Mouse (Mus musculus) layer of hippocampus, adult 2 months (tissue): ENCODE measurements around the gene Nexn. TPM values are rescaled to one million over a fixed set of nuclear protein-coding genes. Genes with fewer than 3 reads are reported as not detected.

Experiments used
- DNase-seq, 2 experiments: peaks; one replicate each; pipeline ENCODE4 v3.0.0; 2022; ENCODE audit warnings: low spot score in 2 of 2
- H3K27ac ChIP-seq: fragments of 200-600 bp; 2 replicates; pipeline ENCODE4 v1.8.1; 2022
- H3K4me3 ChIP-seq: fragments of 200-600 bp; 2 replicates; pipeline ENCODE4 v1.8.1; 2022; ENCODE audit warnings: mild to moderate bottlenecking
- CTCF ChIP-seq: fragments of 200-600 bp; conservative IDR thresholded peaks from 2 replicates; pipeline ENCODE4 v1.8.1; 2022; ENCODE audit warnings: antibody characterized with exemption, mild to moderate bottlenecking, moderate library complexity
- total RNA-seq, 2 experiments: library from RNA; stranded (reverse); gene quantifications; 2 replicates each; pipeline ENCODE4 v1.2.3; 2021

The Nexn gene
- total RNA-seq, 2 experiments from 2014 or later: 0.95 to 1.8 TPM

DNA sequence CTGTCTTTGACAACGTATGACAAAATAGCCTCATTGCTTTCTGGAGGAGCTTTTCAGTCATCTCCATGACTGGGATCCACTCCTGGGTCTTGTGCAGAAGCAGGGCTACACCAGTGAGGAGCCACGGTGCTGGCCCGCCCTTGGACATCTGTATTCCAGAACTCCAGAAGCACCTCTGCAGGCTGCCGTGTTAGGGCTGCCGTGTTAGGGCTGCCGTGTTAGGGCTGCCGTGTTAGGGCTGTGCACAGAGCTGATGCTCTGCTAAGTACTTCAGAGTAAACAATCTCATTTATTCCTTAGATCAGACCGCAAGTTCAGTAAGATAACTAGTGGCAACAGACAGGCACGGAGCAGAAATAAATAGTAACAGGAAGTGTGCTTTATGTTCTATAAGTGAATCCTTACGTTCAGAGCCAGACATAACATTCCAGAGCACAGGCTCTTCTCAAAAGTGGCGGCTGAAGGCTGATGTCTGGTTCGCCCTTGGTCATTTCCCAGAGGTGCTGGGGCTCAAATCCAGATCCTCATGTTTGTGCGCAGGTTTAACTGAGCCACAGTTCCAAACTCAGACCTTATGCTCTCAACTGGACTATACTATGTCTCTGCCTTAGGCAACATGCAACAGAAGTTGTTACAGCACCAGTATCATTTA lies 27.5 kb upstream of the Nexn start:
- no peak overlapping the region for H3K27ac ChIP-seq
- H3K4me3 ChIP-seq: no peak overlapping the region
- no peak for TF ChIP-seq CTCF
- DNase-seq: no peak

DNA sequence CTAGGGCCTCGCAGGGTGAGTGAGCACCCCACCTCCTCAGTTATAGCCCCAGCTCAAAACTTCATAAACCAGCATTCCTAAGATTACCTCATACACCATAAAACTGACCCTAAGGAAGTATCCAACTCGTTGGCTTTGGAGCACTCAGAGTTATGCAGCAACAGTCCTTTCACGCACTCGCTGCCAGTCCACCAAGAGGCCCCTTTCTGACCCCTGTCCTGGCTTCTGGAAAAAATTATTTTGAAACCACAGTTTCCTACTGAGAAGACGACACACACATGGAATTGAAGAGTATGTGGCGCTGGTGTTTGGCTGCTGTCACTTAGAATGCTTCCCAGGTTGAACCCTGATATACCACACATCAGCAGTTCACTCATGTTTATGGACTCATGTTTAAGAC lies 25.7 kb upstream of the Nexn start:
- no peak for DNase-seq
- Histone ChIP-seq H3K27ac (no peak overlapping the region), H3K4me3 (no peak overlapping the region)
- no peak for TF ChIP-seq CTCF

DNA sequence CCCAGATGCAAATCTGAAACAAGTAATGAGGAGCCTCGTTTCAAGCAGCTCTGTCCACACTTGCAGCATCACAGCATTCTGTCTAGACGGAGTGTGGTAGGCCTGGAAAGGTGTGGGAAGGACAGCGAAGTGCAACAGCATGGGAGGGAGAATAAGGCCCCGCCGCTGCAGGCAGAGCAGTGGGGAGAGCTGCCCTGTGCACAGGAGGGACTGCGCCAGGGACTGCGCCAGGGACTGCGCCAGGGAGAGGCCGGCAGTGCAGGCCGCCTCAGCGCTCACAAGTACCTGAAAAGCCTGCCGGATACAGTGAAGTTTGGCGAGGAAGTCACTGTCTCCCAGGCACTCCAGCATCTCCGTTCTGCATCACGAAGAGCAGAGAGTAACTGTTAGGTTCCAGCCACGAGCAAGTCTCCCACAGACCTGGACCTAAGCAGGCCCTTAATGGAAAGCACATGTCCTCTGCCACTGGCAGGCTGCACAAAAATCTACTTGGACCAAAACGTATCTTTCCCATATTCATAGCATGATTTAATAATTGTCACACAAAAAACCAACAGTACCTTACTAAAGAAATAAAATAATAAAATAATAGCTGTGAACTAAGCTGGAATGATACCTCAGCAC lies 24.1 kb upstream of the Nexn start:
- no peak for TF ChIP-seq CTCF
- no peak for DNase-seq
- Histone ChIP-seq H3K27ac (no peak overlapping the region), H3K4me3 (no peak overlapping the region)

DNA sequence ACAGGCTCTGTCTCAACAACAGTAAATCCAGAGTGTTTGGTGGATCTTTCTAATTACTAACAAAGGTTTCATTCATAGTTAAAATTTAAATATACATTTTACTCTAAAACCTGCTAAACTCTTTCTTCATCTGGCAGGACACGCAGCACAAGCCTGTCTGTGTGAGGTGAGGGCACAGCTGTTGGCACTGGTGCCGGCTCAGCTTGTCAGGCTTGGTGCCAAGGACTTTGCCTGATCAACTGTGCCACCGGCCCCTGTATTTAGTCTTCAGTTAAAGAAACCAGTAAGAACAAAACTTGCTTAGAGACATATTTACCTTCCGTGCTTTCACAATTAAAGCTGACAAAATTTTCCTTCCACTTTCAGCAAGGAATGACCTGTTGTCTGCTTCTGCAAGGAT lies 22.6 kb upstream of the Nexn start:
- H3K27ac ChIP-seq: no peak overlapping the region
- H3K4me3 ChIP-seq: no peak overlapping the region
- no peak for DNase-seq
- TF ChIP-seq CTCF: no peak

DNA sequence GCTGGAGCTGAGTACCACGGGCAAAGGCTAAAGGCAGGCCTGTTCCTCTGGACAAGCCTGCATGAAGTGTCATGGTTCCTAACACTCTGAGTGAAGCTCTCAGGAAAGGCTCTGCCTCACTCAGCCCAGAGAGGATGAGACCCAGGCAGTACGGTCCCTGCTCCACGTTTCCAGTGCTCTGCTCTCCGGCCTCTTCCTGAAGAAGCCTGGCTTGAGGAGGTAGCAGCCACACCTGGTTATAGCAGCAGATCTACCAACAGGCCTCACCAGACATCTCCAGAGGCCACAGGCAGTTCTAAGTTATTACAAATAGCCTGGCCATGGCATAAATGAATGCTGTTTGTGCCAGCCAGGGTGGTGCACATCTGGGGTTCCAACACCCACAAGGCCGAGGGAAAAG lies 22.1 kb upstream of the Nexn start:
- TF ChIP-seq CTCF: no peak
- H3K4me3 ChIP-seq: no peak overlapping the region
- no peak overlapping the region for H3K27ac ChIP-seq
- no peak for DNase-seq

DNA sequence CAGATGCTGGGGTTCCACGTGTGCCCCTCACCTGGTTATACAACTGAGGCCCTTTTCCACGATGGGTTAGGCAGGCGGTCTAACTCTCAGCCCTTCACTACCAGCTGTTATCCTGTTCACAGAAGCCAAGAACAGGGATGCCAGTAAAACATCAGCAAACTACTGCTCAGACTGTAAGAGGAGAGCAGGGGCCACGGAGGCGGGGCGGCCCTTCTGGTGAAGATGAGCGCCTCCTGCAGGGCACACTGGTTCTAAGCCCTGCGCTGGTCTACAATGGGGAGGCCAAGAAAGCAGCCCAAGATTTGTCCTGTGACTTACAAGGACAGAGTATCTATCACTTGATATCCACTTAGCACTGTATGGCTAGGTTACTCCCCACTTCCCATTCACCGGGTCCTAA lies 21.7 kb upstream of the Nexn start:
- Histone ChIP-seq H3K27ac (no peak overlapping the region), H3K4me3 (no peak overlapping the region)
- DNase-seq: no peak
- peak; percentile 30 for TF ChIP-seq CTCF

DNA sequence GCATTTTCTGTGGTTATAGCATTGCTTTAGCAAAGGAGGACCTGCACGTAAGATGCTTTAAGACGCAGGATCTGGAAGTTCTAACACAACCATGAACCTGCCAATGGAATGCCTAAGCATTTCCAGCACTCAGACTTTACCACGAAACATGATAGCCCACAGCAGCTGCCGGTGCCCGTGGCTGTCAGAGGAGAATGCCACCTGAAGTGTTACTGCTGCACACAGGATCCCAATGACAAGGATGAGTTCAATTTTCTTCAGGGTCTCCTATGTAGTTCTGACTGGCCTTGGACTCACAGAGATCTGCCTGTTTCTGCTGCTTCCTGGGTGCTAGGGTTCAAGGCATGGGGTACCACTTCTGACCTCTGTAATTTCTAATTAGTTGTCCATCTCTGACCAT lies 18.6 kb upstream of the Nexn start:
- no peak overlapping the region for H3K27ac ChIP-seq
- H3K4me3 ChIP-seq: no peak overlapping the region
- TF ChIP-seq CTCF: no peak
- no peak for DNase-seq

DNA sequence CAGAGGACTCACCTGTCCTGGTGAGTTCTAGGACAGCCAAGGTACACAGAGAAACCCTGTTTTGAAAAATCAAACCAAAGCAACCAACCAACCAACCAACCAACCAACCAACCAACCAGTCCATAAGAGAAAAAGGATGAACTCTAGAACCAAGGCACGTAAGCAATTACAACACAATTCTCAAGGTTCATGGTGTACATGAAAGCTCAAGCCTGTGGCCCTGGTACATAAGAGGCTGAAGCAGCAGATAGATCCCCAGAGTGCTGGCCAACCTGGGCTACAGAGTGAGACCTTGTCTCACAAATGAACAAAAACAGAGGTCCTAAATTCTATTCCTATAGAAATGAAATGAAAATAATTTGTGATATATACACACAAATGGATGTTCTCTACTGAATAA lies 18.2 kb upstream of the Nexn start:
- Histone ChIP-seq H3K4me3 (no peak overlapping the region), H3K27ac (no peak overlapping the region)
- TF ChIP-seq CTCF: no peak
- no peak for DNase-seq

DNA sequence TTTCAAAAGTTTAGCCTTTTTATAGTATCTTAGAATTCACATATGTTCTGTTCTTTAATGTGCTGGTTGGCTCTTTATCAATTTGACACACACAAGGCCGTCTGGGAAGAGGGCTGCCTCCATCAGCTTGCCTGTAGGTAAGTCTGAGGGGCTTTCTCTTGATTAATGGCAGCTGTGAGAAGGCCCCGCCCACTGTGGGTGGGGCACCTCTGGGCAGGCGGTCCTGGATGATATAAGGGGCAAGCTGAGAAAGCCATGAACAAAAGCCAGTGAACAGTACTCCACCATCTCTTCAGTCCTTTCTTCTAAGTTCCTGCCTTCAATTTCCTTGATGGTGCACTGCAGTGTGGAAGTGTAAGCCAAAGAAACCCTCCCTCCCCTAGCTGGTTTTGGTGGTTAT lies 16.0 kb upstream of the Nexn start:
- TF ChIP-seq CTCF: no peak

DNA sequence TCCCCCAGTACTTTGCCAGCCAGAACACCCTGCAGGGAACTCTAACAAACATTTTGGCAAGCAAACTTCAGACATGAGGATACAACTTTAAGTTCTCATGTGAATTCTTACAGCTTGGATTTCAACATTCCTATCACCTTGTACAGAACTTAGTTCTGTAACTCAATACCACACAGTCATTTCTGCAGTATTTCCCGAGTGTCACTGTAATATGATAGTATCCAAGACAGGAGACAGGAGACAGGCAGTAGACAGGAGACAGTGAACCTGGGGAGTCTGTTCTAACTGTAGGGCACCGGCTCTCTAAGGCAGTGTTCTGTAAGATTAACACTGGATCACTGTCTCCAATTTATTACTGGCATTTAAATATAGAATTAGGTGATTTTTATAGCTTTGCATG lies 12.3 kb upstream of the Nexn start:
- no peak for DNase-seq
- H3K4me3 ChIP-seq: no peak overlapping the region
- H3K27ac ChIP-seq: no peak overlapping the region
- TF ChIP-seq CTCF: no peak

More for the DNA sequence above, 16.0 kb upstream of the Nexn start:
- Histone ChIP-seq H3K4me3 (no peak overlapping the region), H3K27ac (no peak overlapping the region)
- DNase-seq: no peak

DNA sequence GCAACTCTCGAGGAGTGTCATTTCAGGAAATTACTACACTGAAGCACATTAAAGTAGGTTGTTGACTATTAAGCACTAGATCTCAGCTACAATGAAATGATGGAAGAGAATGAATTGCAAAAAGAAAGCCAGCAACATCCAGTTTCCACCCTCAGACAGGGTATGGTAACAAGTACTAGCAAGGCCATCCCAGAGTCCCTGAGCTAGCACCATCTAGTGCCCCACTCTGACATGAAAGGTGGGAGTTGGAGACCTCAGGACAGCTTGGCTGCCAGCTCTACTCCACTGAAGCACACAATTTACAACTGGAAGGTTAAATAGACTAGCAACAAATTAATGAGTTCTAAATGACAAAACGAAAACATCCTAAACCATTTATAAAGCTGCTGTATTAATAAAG lies 11.8 kb upstream of the Nexn start:
- no peak for DNase-seq
- TF ChIP-seq CTCF: no peak
- Histone ChIP-seq H3K4me3 (no peak overlapping the region), H3K27ac (no peak overlapping the region)

DNA sequence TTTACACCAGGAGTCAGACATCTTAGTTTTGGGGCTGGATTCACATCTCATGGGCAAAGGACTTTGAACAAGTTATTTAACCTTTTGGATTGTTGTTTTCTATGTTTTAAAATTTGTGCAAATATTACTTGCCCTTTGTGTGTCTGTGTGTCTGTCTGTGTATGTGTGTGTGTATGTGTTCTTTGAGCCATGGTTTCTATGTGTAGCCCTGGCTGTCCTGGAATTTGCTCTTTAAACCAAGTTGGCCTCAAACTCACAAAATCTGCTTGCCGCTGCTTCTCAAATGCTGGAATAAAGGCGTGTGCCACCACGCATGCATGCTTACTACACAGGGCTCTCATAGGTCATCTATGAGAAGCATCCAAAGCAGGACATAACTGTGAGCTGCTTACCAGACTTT lies 10.8 kb upstream of the Nexn start:
- H3K27ac ChIP-seq: no peak overlapping the region
- H3K4me3 ChIP-seq: no peak overlapping the region
- DNase-seq: no peak
- no peak for TF ChIP-seq CTCF

DNA sequence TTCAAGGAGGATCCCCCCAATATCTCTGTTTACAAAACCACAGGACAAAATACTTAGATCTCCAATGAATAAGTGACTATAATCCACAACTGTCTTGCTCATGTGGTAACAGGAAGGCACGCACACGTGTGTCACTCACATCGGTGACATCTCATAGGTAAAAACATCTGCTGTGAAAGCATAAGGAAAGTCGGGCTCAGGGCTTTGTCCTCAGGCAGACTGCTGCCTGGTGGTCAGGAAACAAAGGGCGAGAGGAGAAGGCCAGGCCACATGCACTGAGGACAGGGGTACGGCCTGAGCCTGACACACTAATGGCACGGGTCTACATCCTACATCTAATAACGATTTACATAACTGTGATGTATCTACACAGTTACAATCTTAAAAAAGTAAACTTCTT lies 8.9 kb upstream of the Nexn start:
- no peak overlapping the region for H3K27ac ChIP-seq
- no peak for TF ChIP-seq CTCF
- DNase-seq: no peak
- H3K4me3 ChIP-seq: no peak overlapping the region

DNA sequence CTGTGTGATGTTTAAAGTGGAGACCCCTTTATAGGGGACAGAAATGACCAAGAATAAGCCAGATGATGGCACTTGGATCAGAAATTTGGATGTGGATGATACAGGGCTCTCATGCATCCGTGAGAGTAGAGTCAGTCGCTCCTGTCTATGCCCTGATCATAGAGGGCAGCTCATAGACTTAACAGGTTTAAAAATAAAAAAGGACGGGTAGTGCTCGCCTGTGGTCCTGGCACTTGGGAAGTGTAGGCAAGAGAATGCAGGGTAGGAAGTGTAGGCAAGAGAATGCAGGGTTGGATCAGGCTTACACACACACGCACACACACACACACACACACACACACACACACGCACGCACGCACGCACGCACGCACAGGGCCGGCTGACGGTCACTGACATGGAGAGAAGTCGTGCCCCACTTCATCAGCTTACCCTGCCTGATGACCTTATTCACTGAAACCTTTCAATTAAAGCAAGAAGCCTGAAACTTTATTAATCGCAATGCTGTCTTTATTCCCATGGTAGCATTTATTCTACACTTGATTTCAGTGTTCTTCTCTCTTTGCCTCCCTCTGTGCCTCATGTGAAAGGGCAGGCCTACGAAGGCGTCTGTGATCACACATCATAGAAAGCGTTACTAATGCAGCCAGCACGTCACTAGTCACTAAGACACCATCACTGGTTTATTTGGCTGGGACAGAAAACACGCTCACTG lies 7.0 kb upstream of the Nexn start:
- no peak for TF ChIP-seq CTCF
- Histone ChIP-seq H3K27ac (no peak overlapping the region), H3K4me3 (no peak overlapping the region)
- no peak for DNase-seq
